Comparison of ENCODE assay signal across 19 mouse cellular contexts in genomic region chr5:148005263-148005662, GRCm38 (mm10).
"Had no signal": no experiment of that assay in that cellular context is flagged by ENCODE, and none has a peak within 500 bp of the region (broad histone marks: within the 10 kb centered on the region; RNA-seq: fewer than 3 reads in every experiment).

No protein-coding gene starts in this region.

- H3K9me3 ChIP-seq: lung, embryonic 15.5 days; midbrain, embryonic 10.5 days; midbrain, embryonic 12.5 days; neural tube, embryonic 13.5 days; neural tube, embryonic 15.5 days; stomach, embryonic 15.5 days had no signal

- DNase-seq: lung, adult 2 months; lung, postnatal 14 days; lung, postnatal 4 days; midbrain, embryonic 14.5 days; retina, postnatal 1 day; right cerebral cortex, adult 18-20 months; right cerebral cortex, postnatal 25 days; right cerebral cortex, postnatal 4 days; thymus, adult 2 months; thymus, postnatal 25 days; thymus, postnatal 4 days had no signal

- H3K4me3 ChIP-seq: lung, embryonic 15.5 days; midbrain, embryonic 10.5 days; midbrain, embryonic 12.5 days; myocyte; neural tube, embryonic 13.5 days; neural tube, embryonic 15.5 days; stomach, embryonic 15.5 days had no signal

- H3K36me3 ChIP-seq: lung, embryonic 15.5 days; midbrain, embryonic 10.5 days; midbrain, embryonic 12.5 days; neural tube, embryonic 13.5 days; neural tube, embryonic 15.5 days; stomach, embryonic 15.5 days had no signal

- H3K4me1 ChIP-seq: lung, embryonic 15.5 days; midbrain, embryonic 10.5 days; midbrain, embryonic 12.5 days; stomach, embryonic 15.5 days had no signal

- H3K9ac ChIP-seq: lung, embryonic 15.5 days; midbrain, embryonic 12.5 days; neural tube, embryonic 13.5 days; neural tube, embryonic 15.5 days; stomach, embryonic 15.5 days had no signal

- H3K27ac ChIP-seq: lung, embryonic 15.5 days; midbrain, embryonic 10.5 days; midbrain, embryonic 12.5 days; neural tube, embryonic 13.5 days; neural tube, embryonic 15.5 days; stomach, embryonic 15.5 days; stomach, postnatal 0 days had no signal
